Mouse (Mus musculus): ENCODE results near the gene Boll.

The Boll gene

DNA sequence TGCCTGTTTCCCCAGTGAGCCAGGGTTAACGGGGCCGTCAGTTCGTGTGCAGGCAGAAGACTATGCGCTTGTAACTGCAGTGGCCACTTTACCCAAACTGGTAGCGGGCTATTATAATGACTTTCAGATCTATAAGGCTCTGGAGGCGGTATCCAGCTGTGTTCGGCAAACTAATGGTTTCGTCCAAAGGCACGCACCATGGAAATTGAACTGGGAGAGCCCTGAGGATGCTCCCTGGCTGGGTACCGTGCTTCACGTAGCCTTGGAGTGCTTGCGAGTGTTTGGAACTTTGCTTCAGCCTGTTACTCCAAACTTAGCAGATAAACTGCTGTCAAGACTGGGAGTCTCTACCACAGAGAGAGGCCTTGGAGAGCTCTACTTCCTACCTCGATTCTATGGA is 124.8 kb downstream of the Boll start:
- DNase-seq (ENCODE audit: low spot score in 2 of 2) = no peak

DNA sequence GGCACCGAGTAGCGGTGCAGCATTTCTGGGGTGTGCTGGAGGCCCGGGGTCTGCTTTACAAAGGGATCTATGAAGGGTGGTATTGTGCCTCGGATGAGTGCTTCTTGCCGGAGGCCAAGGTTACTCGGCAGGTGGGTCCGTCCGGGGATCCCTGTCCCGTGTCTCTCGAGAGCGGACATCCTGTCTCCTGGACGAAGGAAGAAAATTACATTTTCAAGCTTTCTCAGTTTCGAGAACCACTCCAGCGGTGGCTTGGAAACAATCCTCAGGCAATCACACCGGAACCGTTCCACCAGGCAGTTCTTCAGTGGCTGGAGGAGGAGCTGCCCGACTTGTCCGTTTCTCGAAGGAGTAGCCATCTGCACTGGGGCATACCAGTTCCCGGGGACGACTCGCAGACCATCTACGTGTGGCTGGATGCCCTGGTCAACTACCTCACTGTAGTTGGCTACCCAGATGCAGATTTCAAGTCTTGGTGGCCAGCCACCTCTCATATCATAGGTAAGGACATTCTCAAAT is 125.6 kb downstream of the Boll start:
- peak in 1 of 2 experiments; percentile 31 for DNase-seq (ENCODE audit: low spot score in 2 of 2)

DNA sequence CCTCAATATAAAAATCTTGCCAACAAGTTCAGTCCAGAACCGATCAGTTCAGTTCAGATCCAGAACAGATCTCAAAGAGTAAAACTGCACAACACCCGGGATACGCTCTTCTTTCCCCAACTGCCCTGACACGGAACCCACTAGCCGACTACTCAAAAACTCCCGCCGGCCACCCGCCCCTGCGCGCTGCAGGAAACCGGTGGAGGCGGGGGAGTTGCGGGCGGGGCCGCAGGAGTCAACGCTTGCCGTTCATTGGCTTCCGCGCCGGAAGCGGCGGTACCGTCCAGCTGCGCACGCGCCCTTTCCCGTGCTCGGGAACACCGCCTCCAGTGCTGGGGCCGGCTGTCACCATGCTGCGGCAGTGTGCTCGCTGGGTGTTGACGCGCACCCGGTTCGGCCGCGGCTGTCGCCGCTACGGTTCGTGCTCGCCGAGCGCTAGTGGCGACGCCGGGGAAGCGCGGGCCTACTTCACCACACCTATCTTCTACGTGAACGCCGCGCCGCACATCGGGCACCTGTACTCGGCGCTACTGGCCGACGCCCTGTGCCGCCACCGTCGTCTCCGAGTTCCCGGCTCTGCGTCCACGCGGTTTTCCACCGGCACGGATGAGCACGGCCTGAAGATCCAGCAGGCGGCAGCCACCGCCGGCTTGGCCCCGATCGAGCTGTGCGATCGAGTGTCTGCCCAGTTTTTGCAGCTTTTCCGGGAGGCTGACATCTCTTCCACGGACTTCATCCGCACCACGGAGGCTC is 126.2 kb downstream of the Boll start, which contains the start of gene Mars2:
Gene Mars2 (plus strand): TSS at position 288 of the 753 bp plus-strand sequence.
- peak; percentile 89 to 96 for DNase-seq (ENCODE audit: low spot score in 2 of 2)

DNA sequence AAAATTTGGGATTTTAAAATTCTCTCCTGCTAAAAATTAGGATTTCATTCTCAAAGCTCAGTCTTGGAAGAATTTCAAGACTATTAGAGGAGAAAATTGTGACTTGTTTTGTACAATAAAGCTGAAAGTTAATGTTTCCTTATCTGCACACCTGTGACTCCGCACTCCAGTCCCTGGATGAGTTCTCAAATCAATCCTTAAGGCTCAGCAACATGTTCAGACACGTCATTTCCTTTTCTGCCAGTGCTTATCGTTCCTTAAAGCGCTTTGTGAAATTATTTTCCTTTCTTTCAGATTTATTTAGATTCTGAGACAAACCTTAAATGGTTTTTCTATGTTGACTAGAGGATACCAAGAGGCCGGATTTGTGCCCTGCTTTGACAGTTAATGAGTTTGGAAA is 126.8 kb downstream of the Boll start:
- no peak for DNase-seq (ENCODE audit: low spot score in 2 of 2)

DNA sequence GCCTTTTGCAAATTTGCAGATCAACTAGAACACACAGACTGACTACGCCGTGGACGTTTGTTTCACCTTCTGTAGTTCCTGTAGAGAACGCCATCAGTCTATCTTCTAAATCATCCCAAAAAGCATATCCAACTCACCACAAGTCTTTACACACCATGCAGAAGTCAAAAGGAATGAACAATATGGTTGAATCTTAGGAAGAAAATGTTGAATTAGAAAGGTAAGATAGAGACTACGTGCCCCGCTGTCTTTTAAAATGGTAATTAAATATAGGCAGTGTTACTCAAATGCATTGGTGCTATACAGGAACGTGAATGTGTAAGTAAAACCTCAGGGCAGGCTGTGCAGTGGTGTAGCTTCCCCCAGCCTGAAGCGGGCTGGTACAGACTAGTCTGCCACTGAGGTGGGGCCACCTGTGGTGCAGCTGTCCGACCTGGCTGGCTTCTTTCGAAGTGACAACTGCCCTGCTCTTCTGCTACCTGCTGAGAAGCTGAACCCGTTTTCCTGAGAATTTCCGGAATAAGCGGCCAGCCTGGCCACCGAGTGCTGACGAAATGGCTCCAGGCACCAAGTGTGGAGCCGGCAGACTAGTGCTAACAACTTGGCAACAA is 128.3 kb downstream of the Boll start:
- DNase-seq (ENCODE audit: low spot score in 2 of 2) = no peak

DNA sequence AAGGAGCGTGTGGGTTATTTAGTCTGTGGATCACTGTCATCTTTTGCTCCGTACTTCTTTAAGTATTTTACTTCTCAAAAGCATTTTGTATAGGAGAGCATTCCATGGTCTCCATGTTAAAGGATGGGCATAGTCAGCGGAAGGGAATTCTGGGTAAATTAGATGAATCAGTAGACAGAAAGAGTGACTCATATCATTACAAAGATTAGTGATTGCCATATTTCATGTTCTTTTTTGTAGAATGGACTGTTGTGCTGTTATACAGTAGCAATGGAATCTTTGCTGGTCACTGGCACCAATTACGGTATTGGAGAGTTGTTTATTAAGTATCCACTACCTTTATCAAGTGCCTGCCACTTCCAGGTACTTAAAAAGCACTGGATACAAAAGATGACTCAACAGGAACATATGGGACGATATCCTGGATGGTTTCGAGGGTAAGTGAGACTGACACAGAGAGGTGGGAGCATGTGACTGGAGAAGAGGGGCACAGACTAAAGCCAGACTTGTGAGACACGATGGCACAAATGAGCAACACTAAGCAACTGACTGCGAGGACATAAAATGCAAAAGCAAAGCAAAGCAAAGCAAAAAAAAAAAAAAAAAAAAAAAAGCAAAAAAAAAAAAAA is 134.9 kb downstream of the Boll start:
- DNase-seq (ENCODE audit: low spot score in 2 of 2) = no peak

DNA sequence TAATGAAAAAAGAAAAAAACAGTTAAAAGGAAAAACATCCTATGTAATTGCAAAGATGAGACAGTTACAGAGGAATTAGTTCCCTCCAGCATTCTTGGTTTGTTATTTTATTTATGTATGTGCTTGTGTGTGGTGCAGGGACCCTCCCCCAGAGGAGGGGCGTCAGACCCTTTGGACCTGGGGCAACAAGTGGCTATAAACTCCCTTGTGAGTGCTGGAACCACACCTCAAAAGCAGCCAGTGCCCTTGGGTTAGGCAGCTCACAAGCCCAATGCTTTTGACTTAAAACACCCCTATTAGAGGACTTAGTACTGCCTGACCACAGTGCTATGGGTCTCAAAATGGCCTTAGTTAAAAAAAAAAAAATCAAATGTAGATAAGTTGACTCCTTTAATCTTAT is 135.9 kb downstream of the Boll start:
- no peak for DNase-seq (ENCODE audit: low spot score in 2 of 2)

DNA sequence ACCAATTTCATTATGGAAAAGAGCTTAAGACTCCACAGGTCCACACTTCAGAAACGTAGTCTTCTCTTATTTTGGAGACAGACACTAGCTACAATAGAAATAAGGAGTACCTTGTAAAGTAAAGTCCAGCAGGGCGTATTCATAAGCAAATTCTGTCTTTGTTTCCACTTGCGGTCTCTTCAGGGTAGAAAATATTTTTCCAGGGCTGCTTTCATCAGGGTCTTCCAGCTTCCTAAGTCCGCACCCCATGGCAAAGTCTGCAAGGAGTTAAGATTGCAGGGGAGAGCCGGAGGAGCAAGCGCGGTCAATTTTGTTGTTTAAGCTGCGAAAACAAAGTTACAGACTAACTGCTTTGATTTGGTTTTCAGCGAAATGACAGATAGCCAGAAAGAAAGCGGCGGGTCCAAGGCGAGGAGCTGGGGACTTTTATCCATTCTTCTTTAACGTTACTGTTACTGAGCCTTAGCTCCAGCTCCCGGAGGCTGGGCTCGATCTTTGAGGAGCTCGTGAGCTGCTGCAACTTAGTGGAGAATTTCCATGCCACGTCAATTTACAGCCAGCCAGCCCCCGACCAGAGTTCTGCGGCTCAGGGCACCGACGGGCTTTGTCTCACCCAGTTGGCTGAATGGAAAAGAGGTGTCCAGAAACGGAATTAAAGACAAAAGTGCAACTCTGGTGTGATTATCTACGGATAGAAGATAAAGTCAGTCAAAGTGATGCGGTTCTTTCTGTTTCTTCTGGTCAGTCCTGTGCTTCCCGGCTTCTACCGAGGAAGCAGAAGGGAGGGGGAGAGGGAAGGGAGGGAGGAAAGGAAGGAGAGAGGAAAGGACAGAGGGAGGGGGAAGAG is 137.0 kb downstream of the Boll start, which contains the start of gene Rftn2:
Gene Rftn2 (minus strand): TSS at position 772 of the 847 bp plus-strand sequence.
- DNase-seq (ENCODE audit: low spot score in 2 of 2) = no peak

DNA sequence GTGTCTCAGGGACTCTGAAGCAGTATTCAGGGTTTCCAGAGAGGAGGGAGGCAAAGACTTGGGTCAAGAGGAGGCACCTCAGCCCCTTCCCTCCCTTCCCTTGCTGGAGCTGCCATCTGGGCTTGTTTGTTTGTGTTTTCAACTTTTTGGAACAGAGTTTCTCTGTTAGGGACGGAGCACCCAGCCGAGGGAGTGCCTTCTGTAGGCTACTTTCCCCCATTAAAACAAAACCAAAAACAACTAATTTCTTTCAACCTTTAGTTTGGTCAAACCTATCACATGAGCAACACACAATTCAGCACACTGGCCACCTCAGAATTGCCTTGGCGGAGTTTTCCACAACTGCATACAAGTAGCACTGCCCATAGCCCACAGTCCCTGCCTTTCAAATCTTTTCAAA is 137.9 kb downstream of the Boll start:
- DNase-seq (ENCODE audit: low spot score in 2 of 2) = no peak

DNA sequence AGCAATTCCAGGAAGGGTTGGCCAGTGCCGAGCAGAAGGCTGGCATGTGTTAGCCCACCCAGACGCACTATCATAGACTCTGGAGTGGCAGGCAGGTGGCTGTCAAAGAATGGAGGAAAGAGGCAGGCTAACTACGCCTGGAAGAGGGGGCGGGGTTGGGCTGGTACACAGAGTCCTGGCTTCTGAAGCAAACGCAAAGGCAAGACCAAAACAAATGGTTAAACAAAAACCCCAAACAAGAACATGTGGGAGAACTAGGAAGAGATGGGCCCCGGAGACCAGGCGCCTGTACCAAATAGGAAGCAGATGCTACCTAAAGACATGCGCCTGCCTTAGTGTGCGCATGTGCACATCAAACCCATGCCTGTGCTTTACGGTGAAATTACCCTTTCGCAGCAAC is 139.2 kb downstream of the Boll start:
- DNase-seq (ENCODE audit: low spot score in 2 of 2) = peak in 1 of 2 experiments; percentile 41

DNA sequence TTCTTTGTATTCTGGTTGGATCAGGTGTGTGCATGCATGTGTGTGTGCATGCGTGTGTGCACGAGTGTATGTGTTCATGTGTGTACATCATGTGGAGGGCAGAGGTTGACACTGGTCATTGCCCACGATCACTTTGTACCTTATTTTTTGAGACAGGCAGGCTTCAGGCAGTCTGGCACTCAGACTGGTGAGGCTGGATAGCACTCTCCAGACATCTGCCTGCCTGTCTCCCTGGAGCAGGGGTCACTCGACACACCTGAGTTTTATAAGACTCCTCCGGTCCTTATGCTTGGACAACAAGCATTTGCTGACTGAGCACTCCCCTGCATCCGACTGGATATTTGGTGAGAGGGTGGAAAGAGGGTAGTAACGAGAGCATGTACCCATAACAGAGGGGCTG is 140.2 kb downstream of the Boll start:
- DNase-seq (ENCODE audit: low spot score in 2 of 2) = no peak

DNA sequence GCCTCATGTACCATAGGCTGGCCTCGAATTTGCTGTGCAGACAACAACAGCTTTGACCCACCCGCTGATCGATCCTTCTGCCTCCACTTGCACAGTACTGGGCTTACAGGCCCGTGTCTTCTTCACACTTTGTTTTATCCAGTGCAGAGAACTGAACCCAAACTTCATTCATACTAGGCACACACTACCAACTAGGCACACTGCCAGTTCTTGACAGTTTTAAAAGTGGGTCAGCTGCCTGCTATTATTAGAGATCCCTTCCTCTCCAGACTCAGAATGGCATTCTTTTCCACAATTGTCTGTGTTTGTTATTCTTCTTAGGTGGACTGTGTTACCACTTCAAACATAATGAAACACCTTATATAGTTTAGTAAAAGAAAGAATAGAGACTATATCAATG is 141.9 kb downstream of the Boll start:
- DNase-seq (ENCODE audit: low spot score in 2 of 2) = no peak

DNA sequence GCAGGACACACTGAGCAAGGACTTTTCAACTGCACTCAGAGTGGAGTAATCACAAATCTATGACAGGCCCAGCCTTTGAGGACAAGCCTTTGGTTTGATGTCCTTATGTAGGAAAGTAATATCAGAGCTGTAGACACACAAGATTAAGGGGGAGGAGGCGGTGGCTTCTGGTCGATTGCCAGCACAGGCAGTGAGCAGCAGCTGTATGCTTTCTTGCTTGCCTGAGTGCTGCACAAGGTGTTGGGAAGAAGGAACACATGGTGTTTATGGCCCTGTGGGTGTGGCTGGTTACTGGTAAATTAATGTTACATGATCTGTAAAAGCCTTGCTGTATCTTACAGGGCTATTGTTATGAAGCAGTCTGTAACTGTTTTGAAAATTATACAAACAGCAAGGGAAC is 146.1 kb downstream of the Boll start:
- DNase-seq (ENCODE audit: low spot score in 2 of 2) = no peak

DNA sequence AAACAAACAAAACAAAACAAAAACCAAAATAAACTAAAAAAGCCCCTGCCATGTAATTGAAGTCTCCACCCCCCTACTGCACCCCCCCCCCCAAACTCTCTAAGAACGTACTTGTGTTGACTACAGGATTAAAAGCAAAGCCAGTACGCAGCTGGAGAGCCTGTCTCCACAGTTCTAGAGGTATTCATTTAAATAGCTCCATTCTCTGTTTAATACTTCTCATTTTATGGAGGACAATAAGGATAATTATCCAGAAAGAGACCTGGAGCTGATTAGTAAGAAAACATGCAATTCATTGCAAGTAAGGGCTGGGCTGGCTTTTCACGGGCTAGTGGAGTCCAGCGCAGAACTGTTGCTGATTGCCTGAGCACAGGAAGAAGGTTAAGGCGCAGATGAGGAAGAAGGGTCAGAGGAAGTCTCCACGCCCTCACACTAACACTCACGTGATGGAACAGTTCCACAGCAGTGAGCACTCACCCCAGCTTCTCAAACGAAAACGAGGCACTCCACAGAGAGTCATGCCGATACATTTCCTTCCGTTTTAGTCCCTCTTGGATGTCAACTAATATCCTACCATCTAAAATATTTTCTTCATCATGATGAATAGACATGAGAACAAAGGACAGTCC is 148.0 kb downstream of the Boll start:
- no peak for DNase-seq (ENCODE audit: low spot score in 2 of 2)

DNA sequence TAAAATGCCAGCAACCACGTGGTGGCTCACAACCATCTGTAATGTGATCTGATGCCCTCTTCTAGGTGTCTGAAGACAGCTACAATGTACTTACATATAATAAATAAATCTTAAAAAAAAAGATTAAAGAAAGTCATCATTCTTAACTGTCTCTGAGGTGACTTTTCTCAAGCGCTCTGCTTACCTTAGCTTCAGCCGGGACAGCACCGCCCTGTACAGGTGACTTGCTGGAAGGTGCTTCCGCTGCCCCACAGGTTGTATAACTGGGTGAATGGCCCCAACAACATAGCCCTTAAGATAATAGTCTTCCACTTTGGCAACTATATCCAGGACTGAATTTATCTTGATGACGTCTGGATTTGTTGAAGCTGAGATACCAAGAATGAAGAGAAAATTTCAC is 149.3 kb downstream of the Boll start:
- DNase-seq (ENCODE audit: low spot score in 2 of 2) = no peak

DNA sequence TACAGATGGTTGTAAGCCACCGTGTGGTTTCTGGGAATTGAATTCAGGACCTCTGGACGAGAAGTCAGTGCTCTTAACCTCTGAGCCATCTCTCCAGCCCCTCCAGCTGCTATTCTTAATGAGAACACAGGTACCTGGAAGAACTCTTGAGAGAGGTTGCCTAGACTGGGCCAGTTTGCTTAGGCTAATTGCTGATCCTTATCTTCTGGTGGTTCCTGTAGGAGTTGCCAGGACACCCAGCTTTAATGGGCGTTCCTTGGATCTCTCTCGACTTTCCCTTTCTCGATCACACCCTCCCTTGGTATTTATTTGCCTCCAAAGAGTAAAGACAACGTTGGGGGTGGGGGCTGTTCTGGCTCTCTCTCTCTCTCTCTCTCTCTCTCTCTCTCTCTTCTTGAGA is 149.8 kb downstream of the Boll start:
- DNase-seq (ENCODE audit: low spot score in 2 of 2) = no peak

DNA sequence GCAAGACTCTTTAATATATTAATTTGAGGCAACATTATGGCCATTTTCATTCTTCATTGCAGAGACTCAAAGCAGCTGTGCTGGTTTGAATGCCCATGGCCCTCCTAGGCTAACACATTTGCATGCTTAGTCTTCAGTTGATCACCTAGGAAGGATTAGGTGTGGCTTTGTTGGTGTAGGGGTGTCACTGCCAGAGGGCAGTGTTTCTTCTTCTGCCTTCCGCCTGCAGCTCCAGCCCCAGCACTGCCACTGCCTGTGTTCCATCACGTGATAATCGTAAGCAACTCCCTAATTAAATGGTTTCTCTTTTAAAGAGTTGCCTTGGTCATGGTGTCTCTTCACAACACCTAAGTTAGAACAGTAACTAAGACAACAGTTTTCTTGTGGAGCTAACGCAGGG is 150.5 kb downstream of the Boll start:
- DNase-seq (ENCODE audit: low spot score in 2 of 2) = no peak

DNA sequence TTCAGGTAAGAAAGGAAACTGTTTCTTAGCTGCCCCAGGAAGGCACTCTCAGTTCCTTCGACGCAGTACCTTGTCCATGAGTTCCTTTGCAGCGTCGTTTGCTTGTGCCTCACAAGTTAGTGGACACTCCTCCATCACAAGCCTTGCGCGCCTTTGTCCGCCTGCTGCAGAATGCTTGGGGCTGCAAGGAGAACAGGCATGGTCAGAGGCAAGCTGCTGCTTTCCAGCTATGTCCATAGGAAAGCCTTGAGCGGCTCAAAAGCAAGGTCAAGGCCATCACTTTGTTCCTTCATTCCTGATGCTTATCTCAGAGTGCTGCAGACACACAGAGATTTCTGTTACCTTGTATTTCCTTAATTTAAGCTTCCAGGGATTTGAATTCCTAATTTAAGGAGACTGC is 152.2 kb downstream of the Boll start:
- no peak for DNase-seq (ENCODE audit: low spot score in 2 of 2)

DNA sequence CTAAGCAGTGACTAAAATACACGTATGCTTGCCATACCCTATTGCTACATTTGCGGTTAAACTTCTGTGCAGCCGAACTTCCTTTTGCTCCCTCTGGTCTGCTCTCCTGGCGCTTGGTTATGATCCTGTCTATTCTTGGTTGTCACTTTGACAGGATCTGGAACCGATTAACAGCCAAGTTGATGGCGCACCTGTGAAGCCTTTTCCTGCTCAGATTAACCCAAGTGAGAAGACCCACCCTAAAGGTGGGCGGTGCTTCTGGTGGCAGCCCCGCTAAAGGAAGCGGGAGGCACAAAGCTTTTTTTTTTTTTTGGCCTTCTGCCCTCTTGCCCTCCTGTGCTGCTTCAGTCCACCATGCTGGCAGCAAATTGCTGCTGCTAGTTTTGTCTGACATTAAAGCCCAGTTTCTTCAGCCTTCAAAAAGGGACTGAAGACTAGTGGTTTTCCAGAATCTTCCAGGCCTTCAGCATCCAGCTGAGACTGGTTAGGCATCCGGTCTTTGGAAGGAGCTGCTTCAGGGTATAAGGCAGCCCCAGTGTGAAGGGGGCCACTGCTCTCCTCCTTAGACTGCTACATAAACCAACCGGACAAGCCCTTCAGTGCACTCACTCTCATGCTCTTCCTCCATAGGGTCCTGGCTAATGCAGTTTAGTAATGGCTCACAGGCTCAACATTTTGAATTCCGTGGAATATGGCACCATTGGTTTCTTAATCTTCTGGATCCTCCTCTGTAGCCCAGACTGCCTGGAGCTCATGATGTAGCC is 152.9 kb downstream of the Boll start:
- no peak for DNase-seq (ENCODE audit: low spot score in 2 of 2)

DNA sequence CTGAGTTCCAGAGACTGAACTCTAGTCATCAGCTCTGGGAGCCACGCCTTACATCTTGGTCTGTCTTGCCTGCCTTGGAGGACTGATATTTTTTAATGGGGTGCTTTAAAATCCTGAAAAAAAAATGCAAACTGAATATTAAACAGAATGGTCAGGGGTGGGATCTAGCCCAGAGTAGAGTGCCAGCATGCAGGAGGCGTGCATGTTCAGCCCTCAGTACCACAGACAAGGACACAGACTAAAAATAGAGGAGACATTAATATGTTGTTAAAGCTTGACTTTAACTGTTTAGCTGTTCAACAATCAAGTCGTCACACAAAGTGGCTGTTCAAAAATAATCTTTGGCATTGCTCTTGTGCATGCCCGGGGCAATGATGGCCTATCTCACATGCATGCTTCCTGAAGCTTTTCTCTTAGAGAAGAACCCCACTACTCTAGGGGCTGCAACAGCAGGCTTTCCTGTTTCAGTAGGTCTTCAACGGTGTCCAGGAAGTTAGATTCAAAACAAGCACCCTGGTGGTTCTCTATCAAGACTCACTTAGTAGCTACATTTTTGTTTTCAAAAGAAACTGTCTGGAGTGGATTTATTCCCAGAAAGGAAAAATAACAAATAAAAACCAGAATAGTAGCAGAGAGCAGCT is 154.6 kb downstream of the Boll start:
- DNase-seq (ENCODE audit: low spot score in 2 of 2) = no peak
